Mouse (Mus musculus): ENCODE measurements around the gene Bmp2k.

DNA sequence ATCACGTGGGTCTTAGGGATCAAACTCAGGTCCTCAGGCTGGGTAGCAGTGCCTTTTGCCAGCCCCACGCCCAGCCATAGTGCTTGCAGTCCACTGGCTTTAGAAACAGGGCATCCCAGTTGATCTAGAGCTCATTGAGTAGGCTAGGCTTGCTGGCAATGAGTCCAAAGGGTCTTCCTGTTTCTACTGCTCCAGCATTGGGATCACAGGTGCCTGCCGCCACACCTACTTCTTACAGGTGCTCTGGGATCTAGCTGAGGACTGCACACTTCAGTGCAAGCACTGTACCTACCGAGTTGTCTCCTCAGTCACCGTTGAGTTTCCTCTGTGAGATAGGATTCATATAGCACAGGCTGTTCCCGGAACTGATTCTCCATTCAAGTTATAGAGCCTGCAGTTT is 34.3 kb downstream of the Bmp2k start:
- TF ChIP-seq CTCF (IDR thresholded peaks at IDR 0.05; ENCODE audit: insufficient read depth, low read length) (no peak), POLR2A (IDR thresholded peaks at IDR 0.05; ENCODE audit: borderline replicate concordance, extremely low read depth, low read depth, low read length) (no peak)
